Mouse (Mus musculus): ENCODE data around the gene Tmem86b. TPM values are rescaled to one million over a fixed set of nuclear protein-coding genes. Genes with fewer than 3 reads are reported as not detected.

Gene Tmem86b
- polyA plus RNA-seq, 1 experiment from 2014 or later = 1.3 TPM

- Histone ChIP-seq H3K27ac (ENCODE audit: low read depth) (no peak overlapping the region), H3K4me3 (ENCODE audit: low read depth, low read length) (no peak overlapping the region), H3K4me2 (no peak overlapping the region), H3K9ac (no peak overlapping the region), H3K9me3 (ENCODE audit: low read depth, low read length) (no peaks in the 10 kb centered on the region), H3K4me1 (ENCODE audit: insufficient read depth) (no peaks in the 10 kb centered on the region), H3K27me3 (ENCODE audit: insufficient read depth, low read length) (no peaks in the 10 kb centered on the region), H3K36me3 (ENCODE audit: insufficient read depth) (no peaks in the 10 kb centered on the region)
- no peak for TF ChIP-seq CTCF (IDR thresholded peaks at IDR 0.05; ENCODE audit: low read depth)
- WGBS = 56% methylated on average over 14 of the region's 14 CpGs
- ATAC-seq (ENCODE audit: insufficient read depth) (no peak), DNase-seq (no peak)
Measured at GRCm38 (mm10) chr7:4613740-4614403, 17.4 kb downstream of the Tmem86b start.

GRCm38 (mm10) chr7:4612956-4613355 lies 18.3 kb downstream of the Tmem86b start:
- no peaks in the 10 kb centered on the region for H3K9me3 ChIP-seq (ENCODE audit: low read depth, low read length)
- no peaks in the 10 kb centered on the region for H3K36me3 ChIP-seq (ENCODE audit: insufficient read depth)
- no peak overlapping the region for H3K9ac ChIP-seq
- no peak for TF ChIP-seq CTCF (IDR thresholded peaks at IDR 0.05; ENCODE audit: low read depth)
- no peaks in the 10 kb centered on the region for H3K27me3 ChIP-seq (ENCODE audit: insufficient read depth, low read length)
- ATAC-seq (ENCODE audit: insufficient read depth) (no peak), DNase-seq (no peak)
- H3K27ac ChIP-seq (ENCODE audit: low read depth) = no peak overlapping the region
- no peaks in the 10 kb centered on the region for H3K4me1 ChIP-seq (ENCODE audit: insufficient read depth)
- H3K4me3 ChIP-seq (ENCODE audit: low read depth, low read length) = no peak overlapping the region
- 70% methylated on average over 1 of the region's 1 CpGs for WGBS
- no peak overlapping the region for H3K4me2 ChIP-seq

- H3K27me3 ChIP-seq (ENCODE audit: insufficient read depth, low read length) = no peaks in the 10 kb centered on the region
- WGBS = 55% methylated on average over 8 of the region's 8 CpGs
- no peaks in the 10 kb centered on the region for H3K4me1 ChIP-seq (ENCODE audit: insufficient read depth)
- no peak for DNase-seq
- no peak overlapping the region for H3K4me2 ChIP-seq
- H3K36me3 ChIP-seq (ENCODE audit: insufficient read depth) = no peaks in the 10 kb centered on the region
- no peak overlapping the region for H3K9ac ChIP-seq
- H3K27ac ChIP-seq (ENCODE audit: low read depth) = no peak overlapping the region
- H3K4me3 ChIP-seq (ENCODE audit: low read depth, low read length) = no peak overlapping the region
- TF ChIP-seq CTCF (IDR thresholded peaks at IDR 0.05; ENCODE audit: low read depth) = no peak
- H3K9me3 ChIP-seq (ENCODE audit: low read depth, low read length) = no peaks in the 10 kb centered on the region
- ATAC-seq (ENCODE audit: insufficient read depth) = no peak
Measured at GRCm38 (mm10) chr7:4612386-4612785, 18.8 kb downstream of the Tmem86b start.

GRCm38 (mm10) chr7:4611921-4612341 lies 19.3 kb downstream of the Tmem86b start:
- H3K4me2 ChIP-seq = no peak overlapping the region
- WGBS = 73% methylated on average over 12 of the region's 12 CpGs
- no peak overlapping the region for H3K27ac ChIP-seq (ENCODE audit: low read depth)
- no peaks in the 10 kb centered on the region for H3K27me3 ChIP-seq (ENCODE audit: insufficient read depth, low read length)
- no peak overlapping the region for H3K4me3 ChIP-seq (ENCODE audit: low read depth, low read length)
- H3K4me1 ChIP-seq (ENCODE audit: insufficient read depth) = no peaks in the 10 kb centered on the region
- DNase-seq (no peak), ATAC-seq (ENCODE audit: insufficient read depth) (no peak)
- no peaks in the 10 kb centered on the region for H3K9me3 ChIP-seq (ENCODE audit: low read depth, low read length)
- no peaks in the 10 kb centered on the region for H3K36me3 ChIP-seq (ENCODE audit: insufficient read depth)
- no peak overlapping the region for H3K9ac ChIP-seq
- no peak for TF ChIP-seq CTCF (IDR thresholded peaks at IDR 0.05; ENCODE audit: low read depth)

- Histone ChIP-seq H3K36me3 (ENCODE audit: insufficient read depth) (no peaks in the 10 kb centered on the region), H3K9me3 (ENCODE audit: low read depth, low read length) (no peaks in the 10 kb centered on the region), H3K27ac (ENCODE audit: low read depth) (no peak overlapping the region), H3K4me3 (ENCODE audit: low read depth, low read length) (no peak overlapping the region), H3K27me3 (ENCODE audit: insufficient read depth, low read length) (no peaks in the 10 kb centered on the region), H3K9ac (no peak overlapping the region), H3K4me2 (no peak overlapping the region), H3K4me1 (ENCODE audit: insufficient read depth) (no peaks in the 10 kb centered on the region)
- TF ChIP-seq CTCF (IDR thresholded peaks at IDR 0.05; ENCODE audit: low read depth) = no peak
- ATAC-seq (ENCODE audit: insufficient read depth) (no peak), DNase-seq (no peak)
- 78% methylated on average over 12 of the region's 12 CpGs for WGBS
Measured at GRCm38 (mm10) chr7:4611511-4611910, 19.7 kb downstream of the Tmem86b start.

GRCm38 (mm10) chr7:4608002-4608401 lies 23.2 kb downstream of the Tmem86b start:
- Histone ChIP-seq H3K4me1 (ENCODE audit: insufficient read depth) (no peaks in the 10 kb centered on the region), H3K4me2 (no peak overlapping the region), H3K9ac (no peak overlapping the region), H3K36me3 (ENCODE audit: insufficient read depth) (no peaks in the 10 kb centered on the region), H3K27me3 (ENCODE audit: insufficient read depth, low read length) (no peaks in the 10 kb centered on the region), H3K4me3 (ENCODE audit: low read depth, low read length) (no peak overlapping the region), H3K9me3 (ENCODE audit: low read depth, low read length) (no peaks in the 10 kb centered on the region), H3K27ac (ENCODE audit: low read depth) (no peak overlapping the region)
- no peak for ATAC-seq (ENCODE audit: insufficient read depth)
- no peak for TF ChIP-seq CTCF (IDR thresholded peaks at IDR 0.05; ENCODE audit: low read depth)
- 56% methylated on average over 5 of the region's 5 CpGs for WGBS
- no peak for DNase-seq

GRCm38 (mm10) chr7:4603873-4604272 lies 27.3 kb downstream of the Tmem86b start, which contains the start of gene Ptprh:
Gene Ptprh, minus strand, starts transcription at chr7:4604041.
- TF ChIP-seq CTCF (IDR thresholded peaks at IDR 0.05; ENCODE audit: low read depth) = no peak
- WGBS = 43% methylated on average over 6 of the region's 6 CpGs
- Histone ChIP-seq H3K4me2 (no peak within 1 kb of the TSS), H3K27me3 (ENCODE audit: insufficient read depth, low read length) (no peaks in the 10 kb centered on the region), H3K4me1 (ENCODE audit: insufficient read depth) (no peaks in the 10 kb centered on the region), H3K27ac (ENCODE audit: low read depth) (no peak within 1 kb of the TSS), H3K4me3 (ENCODE audit: low read depth, low read length) (no peak within 1 kb of the TSS), H3K36me3 (ENCODE audit: insufficient read depth) (no peaks in the 10 kb centered on the region), H3K9ac (no peak within 1 kb of the TSS), H3K9me3 (ENCODE audit: low read depth, low read length) (no peaks in the 10 kb centered on the region)
- ATAC-seq (ENCODE audit: insufficient read depth) (no peak), DNase-seq (no peak)
